32 mouse cellular contexts compared by ENCODE assay signal in genomic region chr12:75153076-75153568, GRCm38 (mm10). TPM values are rescaled to one million over a fixed set of nuclear protein-coding genes. Genes with fewer than 3 reads are reported as not detected.
"Had no signal": no experiment of that assay in that cellular context is flagged by ENCODE, and none has a peak within 500 bp of the region (broad histone marks: within the 10 kb centered on the region; RNA-seq: fewer than 3 reads in every experiment).

No protein-coding gene starts in this region.

- H3K9ac ChIP-seq: embryonic facial prominence, embryonic 12.5 days; embryonic facial prominence, embryonic 13.5 days; embryonic facial prominence, embryonic 15.5 days; forebrain, embryonic 12.5 days; forebrain, embryonic 13.5 days; forebrain, embryonic 15.5 days; forebrain, postnatal 0 days had no signal

- H3K4me2 ChIP-seq: embryonic facial prominence, embryonic 12.5 days; embryonic facial prominence, embryonic 13.5 days; embryonic facial prominence, embryonic 15.5 days; forebrain, embryonic 12.5 days; forebrain, embryonic 13.5 days; forebrain, embryonic 15.5 days had no signal

- H3K27me3 ChIP-seq: embryonic facial prominence, embryonic 12.5 days; embryonic facial prominence, embryonic 13.5 days; embryonic facial prominence, embryonic 15.5 days; forebrain, embryonic 12.5 days; forebrain, embryonic 13.5 days; forebrain, embryonic 15.5 days had no signal

- H3K36me3 ChIP-seq: embryonic facial prominence, embryonic 10.5 days; embryonic facial prominence, embryonic 12.5 days; embryonic facial prominence, embryonic 13.5 days; embryonic facial prominence, embryonic 15.5 days; forebrain, embryonic 10.5 days; forebrain, embryonic 12.5 days; forebrain, embryonic 15.5 days had no signal

- DNase-seq: cerebellum, adult 9-10 months; cerebellum, adult 9-11 months; cerebellum, postnatal 10 days; cerebellum, postnatal 14 days; cerebellum, postnatal 25 days; cerebellum, postnatal 36 days; embryo, embryonic 11 days; forebrain, postnatal 0 days; gastrocnemius, adult 2 months; gastrocnemius, postnatal 10 days; gastrocnemius, postnatal 14 days; gastrocnemius, postnatal 25 days; gastrocnemius, postnatal 36 days; heart, adult 11 months; heart, adult 18-20 months; heart, adult 2 months had no signal

- H3K27ac ChIP-seq: embryonic facial prominence, embryonic 10.5 days; embryonic facial prominence, embryonic 12.5 days; embryonic facial prominence, embryonic 13.5 days; embryonic facial prominence, embryonic 15.5 days; forebrain, embryonic 10.5 days; forebrain, embryonic 12.5 days; forebrain, embryonic 13.5 days; forebrain, embryonic 15.5 days; gastrocnemius, adult 2 months; heart, adult 2 months had no signal

- ATAC-seq: forebrain, embryonic 13.5 days; forebrain, embryonic 14.5 days; forebrain, embryonic 15.5 days; forebrain, embryonic 16.5 days; forebrain, postnatal 0 days had no signal

- H3K4me3 ChIP-seq: embryonic facial prominence, embryonic 10.5 days; embryonic facial prominence, embryonic 12.5 days; embryonic facial prominence, embryonic 13.5 days; embryonic facial prominence, embryonic 15.5 days; erythroblast, embryonic 14.5 days; forebrain, embryonic 10.5 days; forebrain, embryonic 12.5 days; forebrain, embryonic 13.5 days; forebrain, embryonic 15.5 days; gastrocnemius, adult 2 months; heart, adult 2 months had no signal

- H3K9me3 ChIP-seq: embryonic facial prominence, embryonic 10.5 days; embryonic facial prominence, embryonic 12.5 days; embryonic facial prominence, embryonic 13.5 days; embryonic facial prominence, embryonic 15.5 days; forebrain, embryonic 10.5 days; forebrain, embryonic 12.5 days; forebrain, embryonic 13.5 days; forebrain, embryonic 15.5 days had no signal

- H3K4me1 ChIP-seq: embryonic facial prominence, embryonic 10.5 days; embryonic facial prominence, embryonic 12.5 days; embryonic facial prominence, embryonic 13.5 days; embryonic facial prominence, embryonic 15.5 days; forebrain, embryonic 10.5 days; forebrain, embryonic 12.5 days; forebrain, embryonic 13.5 days; forebrain, embryonic 15.5 days had no signal

RNA-seq across cellular contexts. Expression of gene Kcnh5, which starts 24.0 kb away (rescaled TPM):
- total RNA-seq: common myeloid progenitor, adult 5-6 weeks; gastrocnemius, adult 18-20 months; gastrocnemius, adult 8-10 months; gastrocnemius, postnatal 25 days; gastrocnemius, postnatal 36 days; heart, adult 18-20 months; heart, adult 2 months; heart, adult 8-10 months had no signal
- polyA plus RNA-seq: erythroblast, embryonic 14.5 days; gonadal fat pad, adult 2 months; heart, adult 2 months had no signal
